Mouse (Mus musculus) neural tube, embryonic 13.5 days (tissue): ENCODE data around the gene Rab5b. TPM values are rescaled to one million over a fixed set of nuclear protein-coding genes. Genes with fewer than 3 reads are reported as not detected.

Experiments
- ATAC-seq: fragments of 200-750 bp; cut with Nextera tagmentation; 2 replicates; pipeline ENCODE4 v1.8.0; 2017; ENCODE audit warnings: low read depth, mild to moderate bottlenecking, moderate TSS enrichment, moderate library complexity
- H3K27ac ChIP-seq: fragments of 300-500 bp; sonication (generic); replicated peaks from 2 replicates; pipeline ENCODE4 v1.5.1; 2015; ENCODE audit warnings: moderate library complexity, mild to moderate bottlenecking, inconsistent platforms
- H3K27me3 ChIP-seq: fragments of 300-500 bp; sonication (generic); 2 replicates; pipeline ENCODE4 v1.6.1; 2015; ENCODE audit warnings: mild to moderate bottlenecking, inconsistent platforms
- H3K36me3 ChIP-seq: fragments of 300-500 bp; sonication (generic); 2 replicates; pipeline ENCODE4 v1.6.1; 2015; ENCODE audit warnings: mild to moderate bottlenecking, inconsistent platforms
- H3K4me1 ChIP-seq: fragments of 300-500 bp; sonication (generic); replicated peaks from 2 replicates; pipeline ENCODE4 v1.6.1; 2015; ENCODE audit warnings: inconsistent platforms
- H3K4me2 ChIP-seq: fragments of 300-500 bp; sonication (generic); 2 replicates; pipeline ENCODE4 v1.6.1; 2015; ENCODE audit warnings: inconsistent platforms, mild to moderate bottlenecking, moderate library complexity
- H3K4me3 ChIP-seq: fragments of 300-500 bp; sonication (generic); 2 replicates; pipeline ENCODE4 v1.5.1; 2015; ENCODE audit warnings: mild to moderate bottlenecking, inconsistent platforms
- H3K9ac ChIP-seq: fragments of 300-500 bp; sonication (generic); 2 replicates; pipeline ENCODE4 v1.6.1; 2015; ENCODE audit warnings: moderate library complexity, mild to moderate bottlenecking, inconsistent platforms
- H3K9me3 ChIP-seq: fragments of 300-500 bp; sonication (generic); 2 replicates; pipeline ENCODE4 v1.6.1; 2016; ENCODE audit warnings: inconsistent platforms
- WGBS: fragments of 180-500 bp; shearing (Covaris S2); methylation state at CpG from one replicate; pipeline ENCODE4 v1.1.7; 2015; 5-methylcytosine and 5-hydroxymethylcytosine counted together
- polyA plus RNA-seq: library from polyadenylated mRNA; unstranded; fragments of >200 nt; fragmentation: Nextera tagmentation; extraction: Ambion mirVana; gene quantifications from 2 replicates; pipeline ENCODE4 v1.2.1, GENCODE M21; 2015

The Rab5b gene
- polyA plus RNA-seq, 1 experiment from 2014 or later = 103 TPM

GRCm38 (mm10) chr10:128695411-128695991 lies 563 bp downstream of the Rab5b start:
- Histone ChIP-seq H3K27ac (peak overlapping the region; percentile 98), H3K36me3 (peaks cover 7% of the 10 kb centered on the region), H3K4me2 (peak overlapping the region; percentile 69), H3K4me3 (peak overlapping the region; percentile 73), H3K4me1 (peaks cover 21% of the 10 kb centered on the region), H3K9ac (peak overlapping the region; percentile 90), H3K27me3 (no peaks in the 10 kb centered on the region), H3K9me3 (no peaks in the 10 kb centered on the region)
- WGBS = under 1% methylated on average over 22 of the region's 22 CpGs
- no peak; the same call in 1 of the 2 replicates for ATAC-seq

GRCm38 (mm10) chr10:128674469-128675008 lies 21.5 kb downstream of the Rab5b start:
- WGBS = 4% methylated on average over 9 of the region's 9 CpGs
- H3K36me3 ChIP-seq = peaks cover 28% of the 10 kb centered on the region
- H3K27me3 ChIP-seq = no peaks in the 10 kb centered on the region
- peak overlapping the region; percentile 71 for H3K4me3 ChIP-seq
- no peak for ATAC-seq
- peak overlapping the region; percentile 76 for H3K27ac ChIP-seq
- peak overlapping the region; percentile 79 for H3K9ac ChIP-seq
- H3K4me1 ChIP-seq = peaks cover 13% of the 10 kb centered on the region
- H3K9me3 ChIP-seq = no peaks in the 10 kb centered on the region
- H3K4me2 ChIP-seq = peak overlapping the region; percentile 90

GRCm38 (mm10) chr10:128673763-128674468 lies 22.1 kb downstream of the Rab5b start, which contains the start of gene Suox:
Gene Suox, minus strand, starts transcription at chr10:128674073.
- H3K4me1 ChIP-seq = peaks cover 19% of the 10 kb centered on the region
- WGBS = under 1% methylated on average over 60 of the region's 60 CpGs
- ATAC-seq = peak; percentile 92

GRCm38 (mm10) chr10:128671148-128671547 lies 24.9 kb downstream of the Rab5b start:
- WGBS = 94% methylated on average over 9 of the region's 9 CpGs
- H3K4me3 ChIP-seq = no peak overlapping the region
- peaks cover 28% of the 10 kb centered on the region for H3K4me1 ChIP-seq
- H3K9me3 ChIP-seq = no peaks in the 10 kb centered on the region
- peak overlapping the region; percentile 13; the same call in 1 of the 2 replicates for H3K9ac ChIP-seq
- H3K36me3 ChIP-seq = peaks cover 16% of the 10 kb centered on the region
- H3K4me2 ChIP-seq = no peak overlapping the region
- no peak overlapping the region for H3K27ac ChIP-seq
- no peak for ATAC-seq
- H3K27me3 ChIP-seq = no peaks in the 10 kb centered on the region

More at GRCm38 (mm10) chr10:128673763-128674468, 22.1 kb downstream of the Rab5b start, which contains the start of gene Suox:
- Histone ChIP-seq H3K4me2 (peak within 1 kb of the TSS; percentile 90), H3K27me3 (no peaks in the 10 kb centered on the region), H3K9me3 (no peaks in the 10 kb centered on the region), H3K36me3 (peaks cover 23% of the 10 kb centered on the region), H3K27ac (peak within 1 kb of the TSS; percentile 76), H3K9ac (peak within 1 kb of the TSS; percentile 79), H3K4me3 (peak within 1 kb of the TSS; percentile 71)

- H3K4me3 ChIP-seq = peak overlapping the region; percentile 74
- WGBS = 2% methylated on average over 42 of the region's 42 CpGs
Measured at GRCm38 (mm10) chr10:128668790-128669672, 27.0 kb downstream of the Rab5b start.

GRCm38 (mm10) chr10:128665806-128666205 lies 30.3 kb downstream of the Rab5b start:
- no peak overlapping the region for H3K4me3 ChIP-seq
- no peak for ATAC-seq
- H3K27me3 ChIP-seq = no peaks in the 10 kb centered on the region
- H3K9ac ChIP-seq = no peak overlapping the region
- no peaks in the 10 kb centered on the region for H3K9me3 ChIP-seq
- no peak overlapping the region for H3K4me2 ChIP-seq
- peaks cover 16% of the 10 kb centered on the region; the same call in 1 of the 2 replicates for H3K4me1 ChIP-seq
- peaks cover 7% of the 10 kb centered on the region; the same call in 1 of the 2 replicates for H3K36me3 ChIP-seq
- WGBS = 98% methylated on average over 2 of the region's 2 CpGs
- H3K27ac ChIP-seq = no peak overlapping the region

More at GRCm38 (mm10) chr10:128668790-128669672, 27.0 kb downstream of the Rab5b start:
- peak overlapping the region; percentile 81 for H3K9ac ChIP-seq
- H3K27ac ChIP-seq = peak overlapping the region; percentile 62; the same call in 1 of the 2 replicates
- H3K36me3 ChIP-seq = peaks cover 15% of the 10 kb centered on the region
- H3K4me2 ChIP-seq = peak overlapping the region; percentile 79
- no peaks in the 10 kb centered on the region for H3K27me3 ChIP-seq
- peak; percentile 59 for ATAC-seq
- H3K4me1 ChIP-seq = peaks cover 28% of the 10 kb centered on the region
- no peaks in the 10 kb centered on the region for H3K9me3 ChIP-seq

- H3K4me1 ChIP-seq = peaks cover 16% of the 10 kb centered on the region; the same call in 1 of the 2 replicates
- no peak overlapping the region for H3K9ac ChIP-seq
- no peaks in the 10 kb centered on the region for H3K27me3 ChIP-seq
- WGBS = 87% methylated on average over 3 of the region's 3 CpGs
- no peak for ATAC-seq
- no peak overlapping the region for H3K4me2 ChIP-seq
- peaks cover 2% of the 10 kb centered on the region; the same call in 1 of the 2 replicates for H3K36me3 ChIP-seq
- no peak overlapping the region for H3K27ac ChIP-seq
- no peak overlapping the region for H3K4me3 ChIP-seq
- no peaks in the 10 kb centered on the region for H3K9me3 ChIP-seq
Measured at GRCm38 (mm10) chr10:128665307-128665706, 30.8 kb downstream of the Rab5b start.

- Histone ChIP-seq H3K27me3 (no peaks in the 10 kb centered on the region), H3K4me3 (no peak overlapping the region), H3K36me3 (no peaks in the 10 kb centered on the region), H3K9me3 (no peaks in the 10 kb centered on the region), H3K27ac (no peak overlapping the region), H3K4me2 (no peak overlapping the region), H3K9ac (no peak overlapping the region), H3K4me1 (peaks cover 16% of the 10 kb centered on the region; the same call in 1 of the 2 replicates)
- WGBS = 71% methylated on average over 3 of the region's 3 CpGs
- no peak for ATAC-seq
Measured at GRCm38 (mm10) chr10:128664808-128665207, 31.3 kb downstream of the Rab5b start.

GRCm38 (mm10) chr10:128663441-128664220 lies 32.4 kb downstream of the Rab5b start:
- H3K27me3 ChIP-seq = no peaks in the 10 kb centered on the region
- H3K4me3 ChIP-seq = no peak overlapping the region
- ATAC-seq = no peak
- 74% methylated on average over 5 of the region's 5 CpGs for WGBS
- H3K9me3 ChIP-seq = no peaks in the 10 kb centered on the region
- peaks cover 6% of the 10 kb centered on the region; the same call in 1 of the 2 replicates for H3K4me1 ChIP-seq
- H3K9ac ChIP-seq = no peak overlapping the region
- H3K4me2 ChIP-seq = no peak overlapping the region
- H3K36me3 ChIP-seq = no peaks in the 10 kb centered on the region
- no peak overlapping the region for H3K27ac ChIP-seq

GRCm38 (mm10) chr10:128662465-128662864 lies 33.6 kb downstream of the Rab5b start:
- no peak overlapping the region for H3K4me3 ChIP-seq
- ATAC-seq = no peak

GRCm38 (mm10) chr10:128659490-128659889 lies 36.6 kb downstream of the Rab5b start:
- Histone ChIP-seq H3K27me3 (no peaks in the 10 kb centered on the region), H3K4me2 (no peak overlapping the region), H3K4me1 (no peaks in the 10 kb centered on the region), H3K36me3 (no peaks in the 10 kb centered on the region), H3K27ac (no peak overlapping the region), H3K9ac (no peak overlapping the region), H3K4me3 (no peak overlapping the region), H3K9me3 (no peaks in the 10 kb centered on the region)
- no peak for ATAC-seq
- WGBS = 51% methylated on average over 9 of the region's 9 CpGs

More at GRCm38 (mm10) chr10:128662465-128662864, 33.6 kb downstream of the Rab5b start:
- Histone ChIP-seq H3K36me3 (no peaks in the 10 kb centered on the region), H3K9me3 (no peaks in the 10 kb centered on the region), H3K27me3 (no peaks in the 10 kb centered on the region), H3K27ac (no peak overlapping the region), H3K9ac (no peak overlapping the region), H3K4me2 (no peak overlapping the region), H3K4me1 (no peaks in the 10 kb centered on the region)
